Mouse (Mus musculus): ENCODE data around the gene Mtch1.

DNA sequence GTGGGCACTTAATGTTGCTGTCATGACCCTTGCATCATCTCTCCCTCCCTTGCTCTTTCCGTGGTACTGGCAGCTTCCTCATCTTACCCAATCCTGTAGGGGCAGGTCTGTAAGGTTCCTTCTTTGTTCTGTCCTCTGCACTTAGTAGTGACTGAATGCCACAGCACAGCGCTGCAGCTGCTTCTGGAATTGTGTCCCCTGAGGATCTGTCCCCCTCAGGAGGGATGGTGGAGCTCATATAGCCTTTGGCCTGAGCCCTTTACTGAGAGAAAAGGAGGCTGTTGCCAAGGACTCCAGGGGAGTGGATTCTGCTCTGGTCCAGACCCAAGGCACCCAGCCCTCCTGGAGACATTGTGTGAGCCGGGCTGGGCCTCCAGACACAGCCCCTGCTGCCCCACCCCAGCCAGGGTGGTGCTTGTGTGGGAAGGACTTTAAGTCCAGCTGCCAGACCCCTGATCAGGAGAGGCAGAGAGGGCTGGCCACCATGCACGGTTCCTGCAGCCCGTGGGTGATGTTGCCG is 28.9 kb downstream of the Mtch1 start:
- TF ChIP-seq CTCF (IDR thresholded peaks at IDR 0.05; ENCODE audit: low read depth, low read length) (no peak), POLR2A (IDR thresholded peaks at IDR 0.05; ENCODE audit: borderline replicate concordance, low read depth, low read length) (no peak)
